Mouse (Mus musculus) midbrain, embryonic 15.5 days (tissue): ENCODE data around the gene Chst11. TPM values are rescaled to one million over a fixed set of nuclear protein-coding genes. Genes with fewer than 3 reads are reported as not detected.

Experiments
- ATAC-seq: fragments of 200-750 bp; cut with Nextera tagmentation; replicated peaks from 2 replicates; pipeline ENCODE4 v1.8.0; 2017; ENCODE audit warnings: moderate TSS enrichment
- H3K27ac ChIP-seq: fragments of 300-500 bp; sonication (generic); 2 replicates; pipeline ENCODE4 v1.5.1; 2015; ENCODE audit warnings: mild to moderate bottlenecking, inconsistent platforms
- H3K27me3 ChIP-seq: fragments of 300-500 bp; sonication (generic); replicated peaks from 2 replicates; pipeline ENCODE4 v1.6.1; 2015; ENCODE audit warnings: inconsistent platforms
- H3K36me3 ChIP-seq: fragments of 300-500 bp; sonication (generic); replicated peaks from 2 replicates; pipeline ENCODE4 v1.6.1; 2015; ENCODE audit warnings: inconsistent platforms
- H3K4me1 ChIP-seq: fragments of 300-500 bp; sonication (generic); 2 replicates; pipeline ENCODE4 v1.6.1; 2015; ENCODE audit warnings: inconsistent platforms
- H3K4me2 ChIP-seq: fragments of 300-500 bp; sonication (generic); 2 replicates; pipeline ENCODE4 v1.6.1; 2015; ENCODE audit warnings: inconsistent platforms, mild to moderate bottlenecking, moderate library complexity
- H3K4me3 ChIP-seq: fragments of 300-500 bp; sonication (generic); 2 replicates; pipeline ENCODE4 v1.5.1; 2015; ENCODE audit warnings: mild to moderate bottlenecking, inconsistent platforms
- H3K9ac ChIP-seq: fragments of 300-500 bp; sonication (generic); 2 replicates; pipeline ENCODE4 v1.6.1; 2015; ENCODE audit warnings: mild to moderate bottlenecking, inconsistent platforms
- H3K9me3 ChIP-seq: fragments of 300-500 bp; sonication (generic); 2 replicates; pipeline ENCODE4 v1.6.1; 2016; ENCODE audit warnings: inconsistent platforms
- WGBS: fragments of 180-500 bp; shearing (Covaris S2); methylation state at CpG from one replicate; pipeline ENCODE4 v1.1.7; 2015; ENCODE audit warnings: mixed read lengths; 5-methylcytosine and 5-hydroxymethylcytosine counted together
- polyA plus RNA-seq: library from polyadenylated mRNA; unstranded; fragments of >200 nt; fragmentation: Nextera tagmentation; extraction: Ambion mirVana; gene quantifications from 2 replicates; pipeline ENCODE4 v1.2.1, GENCODE M21; 2015

Chst11 gene
- polyA plus RNA-seq, 1 experiment from 2014 or later, result 4.1 TPM

- Histone ChIP-seq H3K27ac (no peak overlapping the region), H3K9me3 (no peaks in the 10 kb centered on the region), H3K4me3 (no peak overlapping the region), H3K4me1 (peaks cover 23% of the 10 kb centered on the region), H3K36me3 (no peaks in the 10 kb centered on the region), H3K27me3 (no peaks in the 10 kb centered on the region), H3K9ac (no peak overlapping the region), H3K4me2 (no peak overlapping the region)
- no peak for ATAC-seq
- 87% methylated on average over 6 of the region's 6 CpGs for WGBS
Measured at GRCm38 (mm10) chr10:83093705-83094104, 108.4 kb downstream of the Chst11 start.

- Histone ChIP-seq H3K4me3 (no peak overlapping the region), H3K9me3 (no peaks in the 10 kb centered on the region), H3K27ac (no peak overlapping the region), H3K4me2 (no peak overlapping the region), H3K27me3 (no peaks in the 10 kb centered on the region), H3K9ac (no peak overlapping the region), H3K36me3 (no peaks in the 10 kb centered on the region), H3K4me1 (peaks cover 24% of the 10 kb centered on the region)
- no peak for ATAC-seq
- 81% methylated on average over 10 of the region's 10 CpGs for WGBS
Measured at GRCm38 (mm10) chr10:83094248-83094647, 109.0 kb downstream of the Chst11 start.

GRCm38 (mm10) chr10:83094821-83095725 lies 109.8 kb downstream of the Chst11 start:
- H3K4me3 ChIP-seq, result no peak overlapping the region
- no peaks in the 10 kb centered on the region for H3K27me3 ChIP-seq
- H3K36me3 ChIP-seq, result no peaks in the 10 kb centered on the region
- 83% methylated on average over 16 of the region's 16 CpGs for WGBS
- peaks cover 29% of the 10 kb centered on the region for H3K4me1 ChIP-seq
- H3K9ac ChIP-seq, result no peak overlapping the region
- ATAC-seq, result no peak
- H3K27ac ChIP-seq, result no peak overlapping the region
- no peak overlapping the region for H3K4me2 ChIP-seq
- H3K9me3 ChIP-seq, result no peaks in the 10 kb centered on the region

GRCm38 (mm10) chr10:83096257-83096656 lies 111.0 kb downstream of the Chst11 start:
- H3K36me3 ChIP-seq, result no peaks in the 10 kb centered on the region
- H3K27me3 ChIP-seq, result no peaks in the 10 kb centered on the region
- H3K9ac ChIP-seq, result no peak overlapping the region
- H3K4me3 ChIP-seq, result no peak overlapping the region
- peaks cover 23% of the 10 kb centered on the region for H3K4me1 ChIP-seq
- 96% methylated on average over 6 of the region's 6 CpGs for WGBS
- no peak for ATAC-seq
- no peaks in the 10 kb centered on the region for H3K9me3 ChIP-seq
- no peak overlapping the region for H3K4me2 ChIP-seq
- H3K27ac ChIP-seq, result no peak overlapping the region

GRCm38 (mm10) chr10:83098940-83099339 lies 113.6 kb downstream of the Chst11 start:
- Histone ChIP-seq H3K4me2 (no peak overlapping the region), H3K27me3 (no peaks in the 10 kb centered on the region), H3K4me1 (peaks cover 43% of the 10 kb centered on the region), H3K9me3 (no peaks in the 10 kb centered on the region), H3K4me3 (no peak overlapping the region), H3K27ac (no peak overlapping the region), H3K36me3 (no peaks in the 10 kb centered on the region), H3K9ac (no peak overlapping the region)
- WGBS, result 83% methylated on average over 10 of the region's 10 CpGs
- no peak for ATAC-seq

- H3K9ac ChIP-seq, result no peak overlapping the region
- 86% methylated on average over 3 of the region's 3 CpGs for WGBS
- no peak overlapping the region for H3K4me3 ChIP-seq
- H3K27ac ChIP-seq, result no peak overlapping the region
- H3K36me3 ChIP-seq, result no peaks in the 10 kb centered on the region
- no peaks in the 10 kb centered on the region for H3K9me3 ChIP-seq
- H3K4me1 ChIP-seq, result peaks cover 49% of the 10 kb centered on the region
- no peak for ATAC-seq
- no peak overlapping the region for H3K4me2 ChIP-seq
- H3K27me3 ChIP-seq, result no peaks in the 10 kb centered on the region
Measured at GRCm38 (mm10) chr10:83099669-83100068, 114.4 kb downstream of the Chst11 start.

GRCm38 (mm10) chr10:83100890-83101289 lies 115.6 kb downstream of the Chst11 start:
- no peak for ATAC-seq
- no peak overlapping the region for H3K9ac ChIP-seq
- H3K36me3 ChIP-seq, result no peaks in the 10 kb centered on the region
- no peak overlapping the region for H3K27ac ChIP-seq
- H3K27me3 ChIP-seq, result no peaks in the 10 kb centered on the region
- H3K4me1 ChIP-seq, result peaks cover 61% of the 10 kb centered on the region
- WGBS, result 70% methylated on average over 8 of the region's 8 CpGs
- no peak overlapping the region for H3K4me2 ChIP-seq
- H3K9me3 ChIP-seq, result no peaks in the 10 kb centered on the region
- H3K4me3 ChIP-seq, result no peak overlapping the region

GRCm38 (mm10) chr10:83101421-83102207 lies 116.3 kb downstream of the Chst11 start:
- no peak overlapping the region for H3K27ac ChIP-seq
- H3K36me3 ChIP-seq, result no peaks in the 10 kb centered on the region
- H3K4me2 ChIP-seq, result no peak overlapping the region
- no peak overlapping the region for H3K4me3 ChIP-seq
- H3K4me1 ChIP-seq, result peaks cover 69% of the 10 kb centered on the region
- WGBS, result 82% methylated on average over 9 of the region's 9 CpGs
- no peaks in the 10 kb centered on the region for H3K9me3 ChIP-seq
- no peak for ATAC-seq
- no peaks in the 10 kb centered on the region for H3K27me3 ChIP-seq
- H3K9ac ChIP-seq, result no peak overlapping the region

GRCm38 (mm10) chr10:83102745-83103144 lies 117.4 kb downstream of the Chst11 start:
- WGBS, result 17% methylated on average over 15 of the region's 15 CpGs

GRCm38 (mm10) chr10:83104221-83104620 lies 118.9 kb downstream of the Chst11 start:
- H3K9me3 ChIP-seq, result no peaks in the 10 kb centered on the region
- WGBS, result 77% methylated on average over 8 of the region's 8 CpGs
- no peak overlapping the region for H3K4me2 ChIP-seq
- no peak overlapping the region for H3K4me3 ChIP-seq
- no peaks in the 10 kb centered on the region for H3K36me3 ChIP-seq
- no peaks in the 10 kb centered on the region for H3K27me3 ChIP-seq
- peaks cover 71% of the 10 kb centered on the region for H3K4me1 ChIP-seq
- no peak for ATAC-seq
- H3K9ac ChIP-seq, result no peak overlapping the region
- no peak overlapping the region for H3K27ac ChIP-seq

More at GRCm38 (mm10) chr10:83102745-83103144, 117.4 kb downstream of the Chst11 start:
- Histone ChIP-seq H3K27me3 (no peaks in the 10 kb centered on the region), H3K4me1 (peaks cover 71% of the 10 kb centered on the region), H3K9me3 (no peaks in the 10 kb centered on the region), H3K27ac (peak overlapping the region; percentile 72), H3K36me3 (no peaks in the 10 kb centered on the region), H3K4me2 (peak overlapping the region; percentile 30), H3K9ac (peak overlapping the region; percentile 6; the same call in 1 of the 2 replicates), H3K4me3 (no peak overlapping the region)
- 0 out of 2 replicates have a peak, but pooled peaks have one; percentile 27 for ATAC-seq

GRCm38 (mm10) chr10:83106152-83106746 lies 121.0 kb downstream of the Chst11 start:
- no peaks in the 10 kb centered on the region for H3K36me3 ChIP-seq
- peak overlapping the region; percentile 62 for H3K27ac ChIP-seq
- 24% methylated on average over 7 of the region's 7 CpGs for WGBS
- no peaks in the 10 kb centered on the region for H3K9me3 ChIP-seq
- no peaks in the 10 kb centered on the region for H3K27me3 ChIP-seq
- peak; percentile 71 for ATAC-seq
- peaks cover 65% of the 10 kb centered on the region for H3K4me1 ChIP-seq
- H3K4me2 ChIP-seq, result no peak overlapping the region
- H3K4me3 ChIP-seq, result no peak overlapping the region
- no peak overlapping the region for H3K9ac ChIP-seq

GRCm38 (mm10) chr10:83107385-83107784 lies 122.1 kb downstream of the Chst11 start:
- Histone ChIP-seq H3K4me3 (no peak overlapping the region), H3K4me1 (peaks cover 58% of the 10 kb centered on the region), H3K9me3 (no peaks in the 10 kb centered on the region), H3K4me2 (no peak overlapping the region), H3K36me3 (no peaks in the 10 kb centered on the region), H3K27ac (no peak overlapping the region), H3K27me3 (no peaks in the 10 kb centered on the region), H3K9ac (no peak overlapping the region)
- WGBS, result 34% methylated on average over 8 of the region's 8 CpGs
- no peak for ATAC-seq
